9 mouse cellular contexts compared by ENCODE assay signal in genomic region chr8:124833430-124834205, GRCm38 (mm10). TPM values are rescaled to one million over a fixed set of nuclear protein-coding genes. Genes with fewer than 3 reads are reported as not detected.
A peak's percentile ranks its signal among the peaks of the same experiment; 100 is the strongest.
DNase-seq lines count a peak whose midpoint lies in the region; ATAC-seq lines count a peak whose summit lies in the region.
"Had no signal": no experiment of that assay in that cellular context is flagged by ENCODE, and none has a peak within 500 bp of the region (broad histone marks: within the 10 kb centered on the region; RNA-seq: fewer than 3 reads in every experiment).

No protein-coding gene starts in this region.

- no peaks in the 10 kb centered on the region for H3K9me3 ChIP-seq in kidney, embryonic 16.5 days (ENCODE audit: low read length)
- H3K9me3 ChIP-seq in embryonic facial prominence, embryonic 10.5 days: no peaks in the 10 kb centered on the region
- no peaks in the 10 kb centered on the region for H3K9me3 ChIP-seq in heart, embryonic 15.5 days (replicated peaks)
- no peaks in the 10 kb centered on the region for H3K9me3 ChIP-seq in lung, embryonic 16.5 days (ENCODE audit: control insufficient read depth, low read length)

- DNase-seq in kidney, postnatal 36 days: no peak
- DNase-seq in embryonic facial prominence, embryonic 10.5 days (ENCODE audit: low spot score): no peak
- DNase-seq in layer of hippocampus, postnatal 14 days (ENCODE audit: low spot score in 2 of 2): no peak
- DNase-seq in yolk sac, embryonic 10.5 days (ENCODE audit: low spot score): no peak
- DNase-seq in frontal cortex, adult 2 months (ENCODE audit: extremely low spot score in 1 of 2, low spot score in 1 of 2): no peak
- DNase-seq: right cerebral cortex, postnatal 4 days had no signal

- H3K4me1 ChIP-seq in kidney, embryonic 16.5 days (ENCODE audit: insufficient read depth, low read length): peaks cover 6% of the 10 kb centered on the region; the same call in 1 of the 2 replicates
- peaks cover 12% of the 10 kb centered on the region; the same call in 1 of the 2 replicates for H3K4me1 ChIP-seq in embryonic facial prominence, embryonic 10.5 days
- H3K4me1 ChIP-seq in heart, embryonic 15.5 days (replicated peaks): peaks cover 16% of the 10 kb centered on the region
- 0 out of 2 replicates have a peak, but pooled peaks cover 3% of the 10 kb centered on the region for H3K4me1 ChIP-seq in lung, embryonic 16.5 days (replicated peaks; ENCODE audit: control insufficient read depth, insufficient read depth, low read length)

- H3K4me2 ChIP-seq in kidney, embryonic 16.5 days (replicated peaks; ENCODE audit: low read depth, low read length): peak overlapping the region; percentile 44
- H3K4me2 ChIP-seq in heart, embryonic 15.5 days: peak overlapping the region; percentile 49
- H3K4me2 ChIP-seq in lung, embryonic 16.5 days (ENCODE audit: low read depth, low read length): peak overlapping the region; percentile 41

- peaks cover 7% of the 10 kb centered on the region for H3K36me3 ChIP-seq in kidney, embryonic 16.5 days (ENCODE audit: insufficient read depth, low read length)
- peaks cover 15% of the 10 kb centered on the region for H3K36me3 ChIP-seq in embryonic facial prominence, embryonic 10.5 days (replicated peaks)
- peaks cover 6% of the 10 kb centered on the region for H3K36me3 ChIP-seq in heart, embryonic 15.5 days
- peaks cover 5% of the 10 kb centered on the region for H3K36me3 ChIP-seq in lung, embryonic 16.5 days (ENCODE audit: control insufficient read depth, insufficient read depth, low read length)

- peak overlapping the region; percentile 1; the same call in 1 of the 2 replicates for H3K4me3 ChIP-seq in kidney, embryonic 16.5 days (ENCODE audit: low read length)
- H3K4me3 ChIP-seq in embryonic facial prominence, embryonic 10.5 days: peak overlapping the region; percentile 3; the same call in 1 of the 2 replicates
- H3K4me3 ChIP-seq in heart, embryonic 15.5 days: 0 out of 2 replicates have a peak overlapping the region, but pooled peaks have one; percentile 3
- H3K4me3 ChIP-seq in lung, embryonic 16.5 days (ENCODE audit: low read length): peak overlapping the region; percentile 7; the same call in 1 of the 2 replicates

- no peaks in the 10 kb centered on the region for H3K27me3 ChIP-seq in kidney, embryonic 16.5 days (ENCODE audit: insufficient read depth, low read length)
- peaks cover 9% of the 10 kb centered on the region for H3K27me3 ChIP-seq in embryonic facial prominence, embryonic 10.5 days (replicated peaks; ENCODE audit: low read depth, poor library complexity, severe bottlenecking)
- H3K27me3 ChIP-seq in heart, embryonic 15.5 days: no peaks in the 10 kb centered on the region
- no peaks in the 10 kb centered on the region for H3K27me3 ChIP-seq in lung, embryonic 16.5 days (ENCODE audit: control insufficient read depth, insufficient read depth, low read depth, low read length)

- no peak overlapping the region for H3K9ac ChIP-seq in kidney, embryonic 16.5 days (replicated peaks; ENCODE audit: low read length)
- H3K9ac ChIP-seq in heart, embryonic 15.5 days: no peak overlapping the region
- H3K9ac ChIP-seq in lung, embryonic 16.5 days (ENCODE audit: low read length): no peak overlapping the region

- peak overlapping the region; percentile 74 for H3K27ac ChIP-seq in kidney, embryonic 16.5 days (ENCODE audit: low read length)
- no peak overlapping the region for H3K27ac ChIP-seq in embryonic facial prominence, embryonic 10.5 days (replicated peaks)
- H3K27ac ChIP-seq in heart, embryonic 15.5 days: peak overlapping the region; percentile 71
- no peak overlapping the region for H3K27ac ChIP-seq in lung, embryonic 16.5 days (ENCODE audit: low read length)

- WGBS in kidney, embryonic 16.5 days: 28% methylated on average over 15 of the region's 15 CpGs
- 44% methylated on average over 15 of the region's 15 CpGs for WGBS in embryonic facial prominence, embryonic 10.5 days
- 26% methylated on average over 15 of the region's 15 CpGs for WGBS in heart, embryonic 15.5 days
- 25% methylated on average over 15 of the region's 15 CpGs for WGBS in lung, embryonic 16.5 days

- ATAC-seq in kidney, embryonic 16.5 days (ENCODE audit: low FRiP score, low TSS enrichment): no peak
- peak; percentile 62; the same call in 1 of the 2 replicates for ATAC-seq in heart, embryonic 15.5 days (replicated peaks; ENCODE audit: insufficient number of reproducible peaks, insufficient read depth, low FRiP score, low read depth)
- no peak for ATAC-seq in lung, embryonic 16.5 days (ENCODE audit: low read depth)

RNA-seq across cellular contexts. Expression of gene Gnpat, which starts 29.2 kb away (rescaled TPM):
- 120 and 122 TPM in 2 replicates for polyA plus RNA-seq in kidney, embryonic 16.5 days (2015; fragmentation: Nextera tagmentation; extraction: Ambion mirVana)
- polyA plus RNA-seq in embryonic facial prominence, embryonic 10.5 days (2016; fragmentation: Nextera tagmentation; extraction: Ambion mirVana): 138 and 149 TPM in 2 replicates
- polyA plus RNA-seq in heart, embryonic 15.5 days (2015; fragmentation: Nextera tagmentation; extraction: Ambion mirVana): 101 and 103 TPM in 2 replicates
- polyA plus RNA-seq in lung, embryonic 16.5 days (2015; fragmentation: Nextera tagmentation; extraction: Ambion mirVana): 97.5 and 99.0 TPM in 2 replicates
- total RNA-seq in layer of hippocampus, postnatal 14 days (2021): 10 to 100 TPM; 66.3 to 69.6 TPM
- 102 and 103 TPM in 2 replicates for polyA plus RNA-seq in frontal cortex, adult 2 months (2012; rRNA removed)

RNA-seq across cellular contexts. Expression of gene 2810004N23Rik, which starts 29.3 kb away (rescaled TPM):
- 47.6 and 50.1 TPM in 2 replicates for polyA plus RNA-seq in kidney, embryonic 16.5 days (2015; fragmentation: Nextera tagmentation; extraction: Ambion mirVana)
- polyA plus RNA-seq in embryonic facial prominence, embryonic 10.5 days (2016; fragmentation: Nextera tagmentation; extraction: Ambion mirVana): 77.2 and 82.2 TPM in 2 replicates
- polyA plus RNA-seq in heart, embryonic 15.5 days (2015; fragmentation: Nextera tagmentation; extraction: Ambion mirVana): 46.3 and 51.6 TPM in 2 replicates
- 39.5 and 42.7 TPM in 2 replicates for polyA plus RNA-seq in lung, embryonic 16.5 days (2015; fragmentation: Nextera tagmentation; extraction: Ambion mirVana)
- total RNA-seq in layer of hippocampus, postnatal 14 days (2021): 10 to 100 TPM; 23.5 to 24.0 TPM
- 17.2 and 18.1 TPM in 2 replicates for polyA plus RNA-seq in frontal cortex, adult 2 months (2012; rRNA removed)

RNA-seq across cellular contexts. Expression of gene Trim67, which starts 40.7 kb away (rescaled TPM):
- polyA plus RNA-seq in kidney, embryonic 16.5 days (2015; fragmentation: Nextera tagmentation; extraction: Ambion mirVana): 0.05 and 0.09 TPM in 2 replicates
- 0.36 and 0.51 TPM in 2 replicates for polyA plus RNA-seq in embryonic facial prominence, embryonic 10.5 days (2016; fragmentation: Nextera tagmentation; extraction: Ambion mirVana)
- polyA plus RNA-seq in heart, embryonic 15.5 days (2015; fragmentation: Nextera tagmentation; extraction: Ambion mirVana): 0.19 and 0.33 TPM in 2 replicates
- 0.84 and 0.92 TPM in 2 replicates for polyA plus RNA-seq in lung, embryonic 16.5 days (2015; fragmentation: Nextera tagmentation; extraction: Ambion mirVana)
- total RNA-seq in layer of hippocampus, postnatal 14 days (2021): 10 to 100 TPM; 14.9 to 16.5 TPM
- polyA plus RNA-seq in frontal cortex, adult 2 months (2012; rRNA removed): 5.2 and 5.3 TPM in 2 replicates

Comparison
In these comparisons a context has a peak if more than half of its experiments do, and no peak if none do; other contexts are left out.
1. H3K27ac ChIP-seq: peak in kidney, embryonic 16.5 days (single experiment) and heart, embryonic 15.5 days (single experiment); none in embryonic facial prominence, embryonic 10.5 days (single experiment) and lung, embryonic 16.5 days (single experiment).
2. Peak in every context shown above with its lines, with median percentiles within 50 percentile points of each other: H3K4me2 ChIP-seq and H3K4me3 ChIP-seq.